Mouse (Mus musculus): ENCODE results near the gene Rftn1. TPM values are rescaled to one million over a fixed set of nuclear protein-coding genes. Genes with fewer than 3 reads are reported as not detected.

Rftn1 gene
- 4.2 and 4.9 TPM in 2 replicates for polyA plus RNA-seq (2016; fragmentation: Nextera tagmentation; extraction: Ambion mirVana)

GRCm38 (mm10) chr17:50190131-50191015, at the start of gene Rftn1:
TSS of gene Rftn1 (minus strand) at chr17:50190674.
- Histone ChIP-seq H3K36me3 (no peaks in the 10 kb centered on the region), H3K9me3 (replicated peaks) (no peaks in the 10 kb centered on the region), H3K27me3 (ENCODE audit: low read depth, poor library complexity, severe bottlenecking) (peaks cover 72% of the 10 kb centered on the region), H3K4me1 (peaks cover 24% of the 10 kb centered on the region), H3K27ac (replicated peaks) (peak within 1 kb of the TSS; percentile 63), H3K4me3 (peak within 1 kb of the TSS; percentile 67)
- 1% methylated on average over 75 of the region's 79 CpGs for WGBS
- peak; percentile 56 for DNase-seq (ENCODE audit: low spot score)

- peaks cover 19% of the 10 kb centered on the region for H3K4me1 ChIP-seq
- no peak for DNase-seq (ENCODE audit: low spot score)
- H3K27ac ChIP-seq (replicated peaks) = no peak overlapping the region
- no peak overlapping the region for H3K4me3 ChIP-seq
- 69% methylated on average over 11 of the region's 11 CpGs for WGBS
- H3K36me3 ChIP-seq = no peaks in the 10 kb centered on the region
- no peaks in the 10 kb centered on the region for H3K9me3 ChIP-seq (replicated peaks)
- H3K27me3 ChIP-seq (ENCODE audit: low read depth, poor library complexity, severe bottlenecking) = peaks cover 10% of the 10 kb centered on the region
Measured at GRCm38 (mm10) chr17:50237818-50238610, 47.5 kb upstream of the Rftn1 start.

GRCm38 (mm10) chr17:50237436-50237709, 46.9 kb upstream of the Rftn1 start:
- H3K4me3 ChIP-seq = peak overlapping the region; percentile 38
- no peaks in the 10 kb centered on the region for H3K9me3 ChIP-seq (replicated peaks)
- no peaks in the 10 kb centered on the region for H3K36me3 ChIP-seq
- DNase-seq (ENCODE audit: low spot score) = peak; percentile 84
- WGBS = 6% methylated on average over 8 of the region's 8 CpGs
- H3K27ac ChIP-seq (replicated peaks) = peak overlapping the region; percentile 80
- H3K4me1 ChIP-seq = peaks cover 19% of the 10 kb centered on the region
- H3K27me3 ChIP-seq (ENCODE audit: low read depth, poor library complexity, severe bottlenecking) = peaks cover 10% of the 10 kb centered on the region

GRCm38 (mm10) chr17:50236702-50237435, 46.4 kb upstream of the Rftn1 start:
- Histone ChIP-seq H3K36me3 (no peaks in the 10 kb centered on the region), H3K4me3 (peak overlapping the region; percentile 38), H3K9me3 (replicated peaks) (no peaks in the 10 kb centered on the region), H3K27ac (replicated peaks) (peak overlapping the region; percentile 80), H3K27me3 (ENCODE audit: low read depth, poor library complexity, severe bottlenecking) (peaks cover 10% of the 10 kb centered on the region), H3K4me1 (peaks cover 19% of the 10 kb centered on the region)
- peak; percentile 73 for DNase-seq (ENCODE audit: low spot score)
- WGBS = 31% methylated on average over 9 of the region's 9 CpGs

GRCm38 (mm10) chr17:50235943-50236701, 45.6 kb upstream of the Rftn1 start:
- Histone ChIP-seq H3K36me3 (no peaks in the 10 kb centered on the region), H3K27me3 (ENCODE audit: low read depth, poor library complexity, severe bottlenecking) (peaks cover 10% of the 10 kb centered on the region), H3K4me1 (peaks cover 19% of the 10 kb centered on the region), H3K4me3 (no peak overlapping the region), H3K27ac (replicated peaks) (peak overlapping the region; percentile 80), H3K9me3 (replicated peaks) (no peaks in the 10 kb centered on the region)
- 49% methylated on average over 13 of the region's 13 CpGs for WGBS
- peak; percentile 24 for DNase-seq (ENCODE audit: low spot score)

- Histone ChIP-seq H3K27me3 (ENCODE audit: low read depth, poor library complexity, severe bottlenecking) (peaks cover 10% of the 10 kb centered on the region), H3K9me3 (replicated peaks) (no peaks in the 10 kb centered on the region), H3K4me3 (no peak overlapping the region), H3K4me1 (peaks cover 19% of the 10 kb centered on the region), H3K27ac (replicated peaks) (no peak overlapping the region), H3K36me3 (no peaks in the 10 kb centered on the region)
- DNase-seq (ENCODE audit: low spot score) = no peak
- 93% methylated on average over 5 of the region's 5 CpGs for WGBS
Measured at GRCm38 (mm10) chr17:50233956-50234355, 43.5 kb upstream of the Rftn1 start.

GRCm38 (mm10) chr17:50232821-50233220, 42.3 kb upstream of the Rftn1 start:
- no peak for DNase-seq (ENCODE audit: low spot score)
- H3K4me1 ChIP-seq = peaks cover 19% of the 10 kb centered on the region
- no peaks in the 10 kb centered on the region for H3K36me3 ChIP-seq
- H3K27me3 ChIP-seq (ENCODE audit: low read depth, poor library complexity, severe bottlenecking) = peaks cover under 1% of the 10 kb centered on the region
- H3K27ac ChIP-seq (replicated peaks) = no peak overlapping the region
- no peak overlapping the region for H3K4me3 ChIP-seq
- no peaks in the 10 kb centered on the region for H3K9me3 ChIP-seq (replicated peaks)
- 90% methylated on average over 11 of the region's 11 CpGs for WGBS

GRCm38 (mm10) chr17:50231206-50231605, 40.7 kb upstream of the Rftn1 start:
- WGBS = 91% methylated on average over 8 of the region's 8 CpGs
- H3K4me1 ChIP-seq = peaks cover 8% of the 10 kb centered on the region

GRCm38 (mm10) chr17:50229534-50229933, 39.1 kb upstream of the Rftn1 start:
- no peak for DNase-seq (ENCODE audit: low spot score)
- no peaks in the 10 kb centered on the region for H3K4me1 ChIP-seq
- no peaks in the 10 kb centered on the region for H3K9me3 ChIP-seq (replicated peaks)
- no peaks in the 10 kb centered on the region for H3K36me3 ChIP-seq
- WGBS = 84% methylated on average over 4 of the region's 4 CpGs
- no peak overlapping the region for H3K4me3 ChIP-seq
- no peak overlapping the region for H3K27ac ChIP-seq (replicated peaks)
- no peaks in the 10 kb centered on the region for H3K27me3 ChIP-seq (ENCODE audit: low read depth, poor library complexity, severe bottlenecking)

More at GRCm38 (mm10) chr17:50231206-50231605, 40.7 kb upstream of the Rftn1 start:
- Histone ChIP-seq H3K9me3 (replicated peaks) (no peaks in the 10 kb centered on the region), H3K27ac (replicated peaks) (no peak overlapping the region), H3K4me3 (no peak overlapping the region), H3K36me3 (no peaks in the 10 kb centered on the region), H3K27me3 (ENCODE audit: low read depth, poor library complexity, severe bottlenecking) (no peaks in the 10 kb centered on the region)
- DNase-seq (ENCODE audit: low spot score) = no peak

- H3K27me3 ChIP-seq (ENCODE audit: low read depth, poor library complexity, severe bottlenecking) = no peaks in the 10 kb centered on the region
- no peaks in the 10 kb centered on the region for H3K36me3 ChIP-seq
- peaks cover 9% of the 10 kb centered on the region; the same call in 1 of the 2 replicates for H3K4me1 ChIP-seq
- WGBS = 83% methylated on average over 7 of the region's 7 CpGs
- no peaks in the 10 kb centered on the region for H3K9me3 ChIP-seq (replicated peaks)
- H3K4me3 ChIP-seq = no peak overlapping the region
- DNase-seq (ENCODE audit: low spot score) = no peak
- H3K27ac ChIP-seq (replicated peaks) = no peak overlapping the region
Measured at GRCm38 (mm10) chr17:50227366-50227765, 36.9 kb upstream of the Rftn1 start.

GRCm38 (mm10) chr17:50224718-50225117, 34.2 kb upstream of the Rftn1 start:
- H3K9me3 ChIP-seq (replicated peaks) = no peaks in the 10 kb centered on the region
- no peak overlapping the region for H3K27ac ChIP-seq (replicated peaks)
- no peaks in the 10 kb centered on the region for H3K27me3 ChIP-seq (ENCODE audit: low read depth, poor library complexity, severe bottlenecking)
- no peaks in the 10 kb centered on the region for H3K36me3 ChIP-seq
- WGBS = 83% methylated on average over 5 of the region's 5 CpGs
- no peak for DNase-seq (ENCODE audit: low spot score)
- H3K4me3 ChIP-seq = no peak overlapping the region
- H3K4me1 ChIP-seq = peaks cover 9% of the 10 kb centered on the region; the same call in 1 of the 2 replicates

GRCm38 (mm10) chr17:50217978-50218377, 27.5 kb upstream of the Rftn1 start:
- DNase-seq (ENCODE audit: low spot score) = no peak
- 86% methylated on average over 4 of the region's 4 CpGs for WGBS
- no peaks in the 10 kb centered on the region for H3K9me3 ChIP-seq (replicated peaks)

More at GRCm38 (mm10) chr17:50217978-50218377, 27.5 kb upstream of the Rftn1 start:
- H3K27me3 ChIP-seq (ENCODE audit: low read depth, poor library complexity, severe bottlenecking) = no peaks in the 10 kb centered on the region
- H3K4me1 ChIP-seq = no peaks in the 10 kb centered on the region
- H3K36me3 ChIP-seq = no peaks in the 10 kb centered on the region
- H3K4me3 ChIP-seq = no peak overlapping the region
- H3K27ac ChIP-seq (replicated peaks) = no peak overlapping the region
